Mouse (Mus musculus) CD8-positive naive resting alpha-beta T cell, adult 2 months (primary cell): ENCODE data around the gene Scn3b.

Experiments used
- DNase-seq, 2 experiments: peaks; one replicate each; pipeline ENCODE4 v3.0.0; 2022; ENCODE audit warnings: low read depth in 2 of 2, low spot score in 2 of 2

The Scn3b gene

DNA sequence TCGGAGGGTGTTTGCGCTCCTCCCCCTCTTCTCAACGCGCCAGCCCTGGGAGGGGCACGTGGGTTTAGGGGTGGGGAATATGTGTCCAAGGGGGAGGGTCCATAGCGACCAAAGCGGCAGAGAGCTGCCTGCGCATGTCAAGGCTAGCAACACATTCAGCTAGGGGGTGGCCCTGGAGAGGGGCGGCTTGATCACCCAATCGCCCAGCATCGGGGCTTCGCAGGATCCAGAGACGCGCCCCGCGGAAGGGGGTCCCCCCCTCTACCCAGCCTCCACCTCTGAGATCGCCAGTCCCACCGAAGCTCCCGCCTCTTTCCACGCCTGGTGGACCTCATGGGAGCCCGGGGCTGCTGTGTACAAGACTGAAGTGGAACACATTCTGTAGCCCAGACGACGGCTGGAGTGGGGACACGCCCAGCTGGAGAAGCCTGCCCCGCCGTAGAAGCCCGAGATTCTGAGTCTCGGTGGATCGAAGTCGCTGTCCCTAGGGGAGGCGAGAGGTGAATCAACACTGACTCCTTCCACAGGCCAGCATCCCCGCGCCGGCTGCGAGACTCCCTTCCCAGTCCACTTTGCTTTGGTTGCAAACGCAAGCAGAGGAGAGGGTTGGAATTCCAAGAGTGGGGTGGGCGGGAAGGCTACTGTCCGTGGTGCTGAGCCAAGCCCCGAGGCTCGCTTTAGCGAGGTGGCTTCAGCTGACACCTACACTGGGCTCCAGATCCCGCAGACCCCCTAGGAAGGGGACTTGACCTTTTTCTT lies at the start of gene Scn3b:
TSS of gene Scn3b (plus strand) at position 115 of the 759 bp plus-strand sequence.
- no peak for DNase-seq

GRCm38 (mm10) chr9:40224289-40224688 lies 44.7 kb upstream of the Scn3b start:
- DNase-seq = no peak

DNA sequence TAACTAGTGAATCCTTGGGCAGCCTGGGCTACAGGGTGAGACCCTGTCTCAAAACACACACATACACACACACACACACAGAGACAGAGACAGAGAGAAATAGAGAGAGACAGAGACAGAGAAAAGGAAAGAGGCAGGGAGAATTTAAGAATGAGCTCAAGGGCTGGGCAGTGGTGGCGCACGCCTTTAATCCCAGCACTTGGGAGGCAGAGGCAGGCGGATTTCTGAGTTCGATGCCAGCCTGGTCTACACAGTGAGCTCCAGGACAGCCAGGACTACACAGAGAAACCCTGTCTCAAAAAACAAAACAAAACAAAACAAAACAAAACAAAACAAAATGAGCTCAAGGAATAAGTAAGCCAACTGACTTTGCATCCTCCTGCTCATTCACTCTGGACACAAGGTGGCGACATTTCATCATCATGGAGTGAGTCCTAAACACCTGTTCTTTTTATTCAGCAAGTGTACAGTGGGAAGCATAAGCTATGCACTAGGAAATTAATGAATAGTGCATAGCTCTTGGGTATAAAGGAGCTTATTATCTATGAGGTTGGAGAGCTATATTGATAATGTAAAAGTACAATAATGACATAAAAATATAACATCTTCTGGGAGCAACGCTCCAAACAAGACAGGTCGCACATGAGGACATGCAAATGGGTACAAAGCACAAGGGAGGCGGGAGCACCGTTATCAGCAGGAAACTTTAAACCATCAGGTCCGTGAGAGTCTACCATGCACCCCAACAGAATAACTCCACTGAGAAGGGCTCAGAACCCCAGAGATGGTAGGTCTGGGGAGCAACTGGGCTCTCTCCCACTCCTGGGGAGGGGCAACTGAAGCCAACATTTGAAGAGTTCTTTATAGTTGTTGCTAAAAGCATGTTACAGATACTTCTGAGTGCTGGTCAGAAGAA lies 40.9 kb upstream of the Scn3b start:
- DNase-seq = no peak

GRCm38 (mm10) chr9:40228804-40229331 lies 40.1 kb upstream of the Scn3b start:
- no peak for DNase-seq

DNA sequence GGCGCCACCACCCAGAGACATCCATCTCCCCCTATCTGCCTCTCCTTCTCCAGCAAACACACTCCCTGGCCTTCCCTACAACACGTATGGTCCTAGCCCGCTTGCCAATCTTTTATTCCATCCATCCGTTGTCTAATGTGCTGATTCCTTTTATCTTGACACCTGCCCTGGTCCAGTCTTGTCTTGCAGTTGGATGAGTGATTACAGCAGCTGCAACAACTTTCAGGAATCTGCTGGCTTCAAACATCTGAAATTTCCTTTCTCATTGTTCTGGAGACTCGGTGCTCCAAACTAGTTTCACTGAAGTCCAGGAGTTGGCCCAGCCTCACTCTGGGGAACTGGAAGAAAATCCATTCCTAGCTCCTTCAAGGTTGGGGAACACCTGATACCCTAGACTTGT lies 39.5 kb upstream of the Scn3b start:
- DNase-seq = no peak

DNA sequence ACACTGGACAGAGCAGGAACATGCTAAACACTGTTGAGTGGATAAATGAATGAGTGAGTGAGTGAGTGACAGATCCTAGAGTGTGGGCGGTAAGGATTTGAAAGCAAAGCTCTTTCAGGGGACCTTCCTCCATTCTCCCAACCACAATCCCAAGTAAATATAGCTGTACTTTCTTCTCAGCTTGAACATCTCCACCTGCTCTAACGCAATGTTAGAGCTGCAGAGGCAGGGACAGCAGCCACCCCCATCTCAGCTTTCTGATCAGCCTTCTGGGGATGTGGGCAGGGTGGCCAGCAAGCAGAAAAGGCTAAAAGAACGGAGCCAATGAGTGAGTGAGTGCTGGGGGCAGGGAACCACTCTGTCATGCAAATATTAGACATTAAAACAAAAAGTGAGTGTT lies 38.0 kb upstream of the Scn3b start:
- no peak for DNase-seq

- DNase-seq = no peak
These were observed 34.6 kb upstream of the Scn3b start for GRCm38 (mm10) chr9:40234233-40235072.

DNA sequence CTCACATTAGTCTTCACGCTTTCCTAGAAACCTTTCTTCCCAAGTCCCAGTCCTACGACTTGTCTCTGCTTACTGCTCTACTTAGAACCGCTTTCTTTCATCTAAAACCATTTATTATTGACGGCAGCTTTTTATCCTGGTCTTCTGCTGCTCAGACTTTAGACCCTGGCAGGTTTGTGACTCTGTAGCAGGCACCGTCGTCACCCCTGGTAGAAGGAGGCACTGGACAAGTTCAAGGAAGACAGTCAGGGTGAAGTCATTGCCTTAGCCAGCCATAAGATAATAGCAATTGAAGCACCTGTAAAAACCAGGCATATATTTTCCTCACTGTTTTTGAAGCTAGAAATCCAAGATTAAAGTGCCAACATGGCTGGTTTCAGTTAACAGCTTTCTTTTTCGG lies 33.8 kb upstream of the Scn3b start:
- no peak for DNase-seq

GRCm38 (mm10) chr9:40239749-40240148 lies 29.3 kb upstream of the Scn3b start:
- no peak for DNase-seq

DNA sequence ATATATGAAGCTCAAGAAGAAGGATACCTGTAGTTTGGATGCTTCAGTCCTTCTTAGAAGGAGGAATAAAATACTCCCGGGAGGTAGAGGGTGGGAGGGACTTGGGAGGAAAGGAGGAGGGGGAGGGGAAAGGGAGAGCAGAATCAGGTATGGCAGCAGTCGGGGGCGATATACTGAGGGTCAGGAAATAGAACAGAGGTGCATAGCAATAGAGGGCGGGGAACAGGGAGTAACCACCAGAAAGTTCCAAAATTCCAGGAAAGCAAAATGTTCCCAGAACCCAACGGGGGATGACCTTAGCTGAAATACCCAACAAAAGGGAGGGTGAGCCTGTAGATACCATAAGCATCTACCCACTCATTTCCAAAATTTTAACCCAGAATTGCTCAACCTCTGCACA lies 28.7 kb upstream of the Scn3b start:
- DNase-seq = no peak

GRCm38 (mm10) chr9:40241223-40241801 lies 27.7 kb upstream of the Scn3b start:
- no peak for DNase-seq

- no peak for DNase-seq
These were observed 26.8 kb upstream of the Scn3b start for GRCm38 (mm10) chr9:40241951-40242888.

GRCm38 (mm10) chr9:40245466-40245865 lies 23.6 kb upstream of the Scn3b start:
- no peak for DNase-seq

DNA sequence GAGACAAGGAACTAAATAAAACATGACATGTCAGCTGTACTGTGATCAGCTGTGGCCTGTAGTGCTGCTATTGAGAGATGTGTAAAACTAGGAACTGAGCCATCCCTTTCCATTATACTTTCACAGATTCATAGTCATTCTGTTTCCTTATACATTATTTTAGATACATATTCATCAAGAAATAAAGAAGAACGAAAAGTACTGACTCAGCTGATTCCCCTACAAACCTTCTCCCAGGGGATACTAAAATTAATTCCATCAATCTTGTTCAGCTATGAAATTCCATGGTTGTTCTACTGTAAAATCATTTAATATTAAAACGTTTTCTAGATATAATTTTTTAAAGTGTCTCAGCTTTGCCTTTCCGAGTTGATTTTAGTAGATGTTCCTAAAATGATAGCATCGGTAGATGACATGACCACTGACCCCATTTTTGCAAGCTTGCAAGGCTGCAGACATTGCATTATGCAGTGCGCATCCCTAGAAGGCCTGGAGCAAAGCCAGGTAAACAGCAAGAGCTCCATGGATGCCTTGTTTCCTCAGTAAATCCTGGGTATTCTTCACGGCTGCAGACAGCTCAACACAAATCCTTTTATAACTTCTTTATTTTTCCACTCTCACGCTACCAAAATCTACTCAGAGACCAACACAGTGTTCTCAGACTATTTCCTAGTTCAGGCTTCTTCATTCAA lies 22.9 kb upstream of the Scn3b start:
- no peak for DNase-seq

DNA sequence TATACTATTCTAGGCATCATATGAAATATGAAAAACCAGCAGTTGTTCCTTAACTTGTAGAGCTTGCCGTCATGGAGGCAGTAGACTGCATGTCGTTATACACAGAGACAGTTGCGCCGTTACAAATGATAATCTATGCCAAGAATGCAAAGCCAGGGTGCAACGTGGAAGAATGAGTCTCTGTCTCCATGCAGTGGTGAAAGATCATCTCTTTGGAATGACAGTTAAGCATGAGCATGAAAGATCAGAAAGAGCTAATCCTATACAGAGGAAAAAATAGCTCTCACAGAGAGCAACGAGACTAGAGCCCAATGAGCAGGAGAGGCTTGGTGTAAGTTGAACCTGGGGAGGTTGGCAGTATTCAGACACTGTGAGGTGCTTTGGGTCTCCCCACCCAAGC lies 22.3 kb upstream of the Scn3b start:
- no peak for DNase-seq

- no peak for DNase-seq
These were observed 19.9 kb upstream of the Scn3b start for GRCm38 (mm10) chr9:40249106-40249505.

- no peak for DNase-seq
These were observed 16.6 kb upstream of the Scn3b start for GRCm38 (mm10) chr9:40252459-40252858.

DNA sequence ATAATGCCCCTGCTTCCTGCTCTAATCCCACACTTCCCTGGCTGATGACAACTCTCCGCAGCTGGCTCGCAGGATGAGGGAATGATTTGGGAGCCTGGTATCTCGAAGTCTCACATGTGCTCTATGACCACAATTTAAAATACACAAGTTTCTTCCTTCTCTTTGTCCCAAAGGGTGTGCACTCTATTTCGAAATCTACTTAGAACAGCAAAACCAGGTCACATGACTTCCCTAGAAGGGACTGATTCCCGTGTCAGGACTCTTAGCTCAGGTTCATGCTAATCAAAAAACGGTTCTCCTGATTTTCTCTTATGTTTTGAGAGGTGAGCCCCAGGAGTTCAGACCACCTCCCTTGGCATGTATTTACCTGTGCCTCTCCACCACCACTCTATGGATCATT lies 5.1 kb upstream of the Scn3b start:
- DNase-seq = no peak
